Mouse (Mus musculus) urinary bladder, postnatal 10 days (tissue): ENCODE results near the gene Plppr3.

ENCODE experiments used
- DNase-seq: peaks from one replicate; pipeline ENCODE4 v3.0.0; 2022; ENCODE audit warnings: low spot score

The Plppr3 gene

DNA sequence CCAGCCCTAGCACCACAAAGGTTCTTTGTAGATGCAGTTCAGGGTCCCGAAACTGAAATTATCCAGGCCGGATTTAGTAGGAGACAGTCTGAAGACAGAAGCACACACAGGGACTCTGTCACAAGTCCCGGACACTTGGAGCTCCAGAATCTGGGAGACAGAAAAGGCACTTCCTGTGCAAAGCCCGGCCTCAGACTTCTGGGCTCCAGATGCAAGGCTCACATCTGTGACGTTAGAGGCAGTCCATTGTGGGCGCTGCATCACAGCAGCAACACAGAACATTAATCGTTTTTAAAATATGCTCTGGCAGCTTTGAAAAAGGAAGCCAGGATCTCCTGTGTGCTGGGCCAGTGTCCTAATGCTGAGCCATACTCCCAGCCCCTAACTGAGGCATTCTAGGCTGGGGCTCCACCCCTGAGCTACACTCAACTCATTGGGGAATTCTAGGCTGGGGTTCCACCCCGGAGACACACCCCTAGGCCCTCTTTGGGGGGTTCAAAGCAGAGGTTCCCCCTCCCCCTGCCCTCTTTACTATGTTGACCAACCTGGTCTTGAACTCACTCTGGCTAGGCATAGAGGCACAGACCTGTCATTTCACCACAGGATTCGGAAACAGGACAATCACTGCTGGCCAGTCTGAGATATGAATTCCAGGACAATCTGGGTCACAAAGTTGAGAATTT, 22.2 kb downstream of the Plppr3 start:
- DNase-seq: no peak

DNA sequence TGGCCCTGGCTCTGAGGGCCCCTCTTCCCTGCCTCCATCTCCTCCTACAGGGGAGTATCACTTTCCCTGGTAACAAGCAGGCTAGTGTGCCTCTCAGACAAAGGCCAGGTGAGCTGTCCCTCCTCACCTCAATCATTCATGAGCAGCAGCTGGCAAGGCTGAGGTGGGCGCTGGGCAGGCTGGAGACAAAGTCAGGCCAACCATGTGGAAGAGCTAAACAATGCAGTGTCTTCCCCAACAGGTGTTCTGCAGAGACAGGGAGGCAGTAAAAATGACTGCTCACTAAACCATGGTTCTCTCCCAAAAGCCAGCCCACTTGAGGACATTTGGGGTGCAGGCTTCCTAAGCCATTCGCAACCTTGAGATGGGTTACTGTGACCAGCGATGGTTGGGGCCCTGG, 22.8 kb downstream of the Plppr3 start:
- DNase-seq: no peak

DNA sequence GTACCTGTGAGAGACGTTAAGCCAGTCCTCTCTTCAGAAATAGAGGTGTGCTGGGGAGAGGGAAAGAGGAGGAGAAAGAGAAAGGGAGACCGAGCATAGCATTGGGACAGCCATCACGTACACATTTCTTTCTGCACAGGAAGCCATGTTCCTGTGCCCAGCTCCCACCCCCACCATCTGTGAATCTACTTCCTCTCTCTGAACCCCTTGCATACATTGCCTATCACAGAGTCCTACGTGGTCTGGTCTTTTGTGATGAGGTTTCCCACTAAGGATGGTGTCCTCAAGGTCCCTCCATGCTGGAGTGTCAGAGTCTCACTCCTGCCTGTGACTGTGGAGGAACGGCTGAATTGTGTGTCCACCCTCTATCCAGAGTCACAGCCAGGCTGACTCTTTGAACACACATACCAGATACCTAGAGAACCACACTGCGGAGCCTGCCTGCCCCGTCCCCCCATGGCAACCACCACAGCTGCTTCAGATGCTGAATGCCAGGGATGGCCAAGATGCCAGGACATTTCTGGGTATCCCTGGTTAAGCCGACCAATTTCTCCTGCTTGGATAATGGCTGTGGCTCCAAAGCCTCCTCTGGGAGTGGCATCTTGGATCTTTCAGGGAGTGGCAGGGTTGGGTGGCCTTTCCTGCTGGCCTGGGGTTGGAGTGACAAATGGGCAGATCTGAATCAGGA, 24.3 kb downstream of the Plppr3 start:
- no peak for DNase-seq

DNA sequence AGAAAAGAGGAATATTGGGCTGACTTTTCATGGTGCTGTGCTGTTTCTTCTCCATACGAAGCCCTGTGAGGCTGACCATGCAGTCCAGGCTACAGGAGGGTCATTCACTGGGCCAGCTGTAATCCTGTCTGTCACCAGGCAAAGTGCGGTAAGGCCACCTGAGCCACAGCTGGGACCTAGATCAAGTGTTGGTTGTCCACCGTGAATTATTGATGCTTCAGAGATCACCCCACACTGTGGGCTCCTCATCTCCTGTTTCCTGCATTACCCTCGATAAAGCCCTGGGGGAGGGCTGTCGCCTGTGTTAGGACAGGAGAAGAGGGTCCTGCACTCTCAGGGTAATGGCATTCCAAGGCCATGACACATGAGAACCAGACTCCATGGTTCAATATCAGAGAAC, 27.9 kb downstream of the Plppr3 start:
- DNase-seq: no peak

DNA sequence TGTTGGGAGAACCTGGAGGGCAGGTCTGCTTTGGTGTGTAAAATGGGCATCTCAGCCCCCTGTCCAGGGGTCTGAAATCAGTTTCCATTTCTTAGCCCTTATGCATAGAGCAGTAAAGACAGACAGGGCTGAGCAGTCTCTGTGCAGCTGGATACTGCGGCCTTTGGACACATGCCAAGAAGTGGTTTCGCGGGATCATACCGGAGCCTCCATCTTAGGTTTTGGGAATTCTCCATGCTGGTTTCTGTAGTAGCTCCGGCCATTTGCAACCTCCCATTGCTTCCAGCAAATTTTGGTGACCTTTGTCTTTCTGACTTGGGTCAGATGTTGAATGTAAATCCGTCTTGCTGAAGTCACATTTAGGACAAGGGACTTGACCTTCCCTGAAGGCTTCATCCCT, 31.0 kb downstream of the Plppr3 start:
- DNase-seq: no peak

DNA sequence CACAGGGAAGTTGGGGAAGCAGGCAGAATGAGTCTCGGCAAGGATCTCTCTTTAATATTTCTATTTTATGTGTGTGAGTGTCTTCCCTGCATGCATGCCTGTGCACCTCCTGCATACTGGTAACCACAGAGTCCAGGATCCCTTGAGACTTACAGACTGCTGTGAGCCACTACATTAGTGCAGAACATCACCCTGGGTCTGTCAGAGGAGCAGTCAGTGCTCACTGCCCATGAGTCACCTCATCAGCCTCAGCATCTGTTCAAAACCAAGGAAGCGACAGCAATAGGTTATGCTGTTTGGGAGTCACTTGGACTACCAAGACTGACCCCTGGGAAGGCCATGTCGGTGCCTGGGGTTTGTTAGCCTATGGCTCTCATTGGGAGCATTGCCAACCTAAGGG, 32.1 kb downstream of the Plppr3 start:
- DNase-seq: no peak

DNA sequence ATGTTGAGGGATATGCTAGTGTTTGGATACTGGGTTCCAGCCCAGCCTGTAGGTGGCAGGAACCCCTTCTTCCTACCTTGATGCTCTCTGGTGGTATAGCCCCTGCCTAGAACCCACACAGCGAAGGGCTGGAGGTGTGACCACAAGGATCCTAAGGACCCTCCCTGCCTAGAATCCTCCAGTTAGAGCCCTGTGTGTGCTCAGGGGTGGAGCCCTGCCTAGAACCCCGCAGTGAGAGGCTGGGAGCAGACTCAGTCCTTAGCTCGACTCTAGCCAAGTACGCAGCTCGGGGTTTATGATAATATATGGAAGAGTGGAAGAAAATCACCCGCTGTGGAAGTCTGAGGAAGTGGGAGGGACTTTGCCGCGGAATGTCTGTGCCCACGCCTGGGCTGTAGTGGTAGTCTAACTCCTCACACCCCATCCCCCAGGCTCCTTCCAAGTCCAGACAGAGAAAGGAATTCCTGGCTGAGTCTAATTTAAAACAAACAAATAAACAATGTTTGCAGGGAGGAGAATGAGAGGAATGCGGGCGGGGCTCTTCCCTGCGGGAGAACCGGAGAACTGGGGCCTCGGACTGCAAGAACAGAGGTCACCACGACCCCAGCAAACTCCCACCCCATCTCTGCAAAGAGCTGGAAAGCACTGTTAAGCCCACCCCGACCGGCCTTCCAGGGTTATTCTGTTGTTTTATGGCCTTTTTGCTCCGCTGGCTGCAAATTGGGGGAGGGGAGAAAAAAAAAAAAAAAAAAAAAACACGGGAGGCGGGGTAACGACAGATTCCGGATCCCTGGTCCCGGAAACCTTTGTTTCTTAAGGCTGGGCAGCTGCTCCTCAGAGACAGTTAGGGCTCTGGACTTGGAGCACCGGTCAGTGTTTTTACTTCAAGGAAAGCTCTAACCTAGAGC, 33.5 kb downstream of the Plppr3 start:
- no peak for DNase-seq

DNA sequence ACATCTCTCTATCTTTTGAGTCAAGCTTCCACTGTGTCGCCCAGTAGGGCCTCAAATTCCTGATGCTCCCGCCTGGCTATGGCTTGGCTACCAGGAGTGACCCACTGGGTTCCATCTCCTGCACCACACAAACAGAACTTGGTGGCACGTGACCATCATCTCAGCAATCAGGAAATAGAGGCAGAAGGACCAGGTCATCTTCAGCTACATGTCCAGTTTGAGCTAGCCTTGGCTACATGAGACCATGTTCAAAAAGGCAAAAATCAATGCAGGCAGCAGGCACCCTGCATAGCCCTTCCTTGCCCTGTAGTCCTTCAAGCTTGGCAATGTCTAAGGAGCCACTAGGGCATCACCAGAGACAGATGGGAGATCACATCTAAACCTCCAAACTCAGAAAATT, 34.3 kb downstream of the Plppr3 start:
- DNase-seq: no peak

DNA sequence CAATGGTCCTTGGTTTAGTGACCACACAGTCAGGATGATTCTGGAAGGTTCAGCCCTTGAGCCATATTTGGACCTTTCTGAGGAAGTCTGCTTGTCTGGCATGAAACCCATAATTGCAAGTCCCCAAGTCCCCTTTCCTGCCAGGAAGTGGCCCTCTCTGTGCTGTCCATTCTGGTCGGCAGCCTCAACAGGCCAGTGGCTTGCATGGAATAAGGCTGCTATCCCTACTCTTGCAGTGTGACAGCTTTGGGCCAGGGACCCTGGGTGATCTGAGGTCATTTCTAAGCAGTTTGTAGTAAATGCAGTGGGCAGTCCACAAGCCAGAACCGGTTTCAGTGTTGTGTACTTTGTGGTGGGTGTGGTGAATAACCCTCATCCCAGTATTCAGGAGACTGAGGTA, 36.3 kb downstream of the Plppr3 start:
- no peak for DNase-seq

DNA sequence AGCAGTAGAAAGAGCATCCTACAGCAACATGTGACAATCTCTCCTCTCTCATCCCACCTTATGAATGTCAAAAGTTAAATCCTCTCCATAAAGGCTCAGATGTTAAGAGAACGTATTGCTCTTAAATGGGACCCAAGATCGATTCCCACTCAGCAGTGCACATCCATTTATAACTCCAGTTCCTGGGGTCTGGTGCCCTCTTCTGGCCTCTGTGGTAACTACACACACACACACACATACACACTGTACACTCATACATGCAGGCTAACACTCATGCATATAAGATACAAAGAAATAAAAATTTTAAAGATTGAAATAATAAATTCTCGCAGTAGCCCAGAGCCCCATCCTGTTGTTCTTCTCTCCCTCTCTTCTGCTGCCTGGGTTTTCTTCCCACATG, 37.5 kb downstream of the Plppr3 start:
- no peak for DNase-seq

DNA sequence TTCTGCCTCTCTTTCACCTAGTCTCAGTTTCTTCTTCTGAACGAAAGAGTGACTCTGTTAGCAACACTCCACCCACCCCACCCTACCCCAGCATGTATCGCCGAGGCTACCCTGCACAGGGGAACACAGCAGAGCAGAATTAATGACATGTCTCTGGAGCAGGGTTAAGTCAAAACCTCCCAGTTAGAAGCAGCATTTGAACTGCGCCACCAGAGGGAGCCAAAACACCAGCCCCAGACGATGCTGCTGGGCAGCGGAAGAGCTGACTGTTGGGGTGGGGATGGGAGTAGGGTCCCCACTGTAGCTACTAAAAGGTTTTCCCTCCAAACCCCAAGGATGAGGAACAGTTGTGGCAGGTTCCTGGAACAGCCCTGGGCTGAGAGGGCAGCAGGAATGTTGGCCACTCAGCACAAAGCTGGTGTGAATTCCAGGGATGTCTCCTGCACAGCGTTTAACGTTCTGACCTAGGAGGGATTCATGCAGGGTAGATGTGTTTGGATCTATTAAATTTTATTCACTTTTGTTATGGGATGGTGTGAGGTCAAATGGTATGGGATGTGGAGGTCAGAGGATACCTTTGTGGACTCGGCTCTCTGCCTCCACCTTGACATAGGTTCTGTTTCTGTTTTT, 39.5 kb downstream of the Plppr3 start:
- DNase-seq: no peak

DNA sequence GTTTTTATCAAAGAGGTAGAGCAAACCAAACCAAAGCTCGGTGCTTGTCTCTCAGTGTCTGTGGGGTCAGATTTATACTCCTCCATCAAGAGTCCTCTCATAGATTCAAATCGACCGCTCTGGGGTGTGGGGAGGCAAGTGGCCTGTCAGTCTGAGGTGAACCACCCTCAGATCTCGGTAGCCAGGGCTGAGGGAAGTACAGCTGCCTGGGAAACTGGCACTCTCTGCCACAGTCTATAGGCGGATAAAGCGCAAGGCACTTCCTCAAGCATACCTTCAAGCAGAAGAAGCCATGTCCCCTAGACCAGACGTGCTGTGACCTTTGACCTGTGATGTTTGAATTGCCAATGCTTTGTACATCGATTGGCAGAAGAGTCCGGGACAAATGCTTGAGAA, 41.6 kb downstream of the Plppr3 start:
- no peak for DNase-seq

DNA sequence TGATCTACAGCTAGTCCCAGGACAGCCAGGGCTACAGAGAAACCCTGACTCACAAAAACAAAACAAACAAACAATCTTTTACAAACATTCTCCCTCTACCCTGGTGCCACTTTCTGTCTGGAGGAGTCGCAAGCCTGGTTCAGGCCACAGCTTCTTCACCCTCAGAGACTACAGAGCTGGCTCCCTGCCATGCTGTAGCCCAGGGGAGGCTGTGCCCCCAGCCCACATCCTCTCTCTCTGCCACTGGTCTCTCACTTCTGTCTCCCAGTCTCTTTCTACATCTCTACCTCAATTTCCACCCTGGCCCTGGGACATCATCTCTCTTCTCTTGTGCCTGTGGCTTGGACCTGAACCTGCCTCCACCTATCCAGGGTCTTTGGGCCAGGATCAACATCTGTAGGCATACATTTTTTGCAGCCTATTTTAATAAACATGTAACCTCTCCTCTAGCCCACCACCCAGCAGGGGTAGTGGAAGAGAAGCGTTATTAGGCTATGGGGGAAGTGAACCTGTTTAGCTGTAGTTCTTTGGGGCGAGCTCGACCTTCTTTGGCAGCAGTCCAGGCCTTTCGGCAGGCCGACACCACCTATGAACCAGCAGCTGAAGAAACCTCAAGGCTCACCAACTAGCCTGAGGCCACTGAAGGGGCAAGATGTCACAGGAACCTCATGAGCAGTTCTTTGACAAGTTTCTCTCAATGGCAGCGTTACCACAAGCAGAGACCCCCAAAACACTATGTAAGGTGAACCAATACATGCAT, 42.2 kb downstream of the Plppr3 start:
- DNase-seq: no peak

DNA sequence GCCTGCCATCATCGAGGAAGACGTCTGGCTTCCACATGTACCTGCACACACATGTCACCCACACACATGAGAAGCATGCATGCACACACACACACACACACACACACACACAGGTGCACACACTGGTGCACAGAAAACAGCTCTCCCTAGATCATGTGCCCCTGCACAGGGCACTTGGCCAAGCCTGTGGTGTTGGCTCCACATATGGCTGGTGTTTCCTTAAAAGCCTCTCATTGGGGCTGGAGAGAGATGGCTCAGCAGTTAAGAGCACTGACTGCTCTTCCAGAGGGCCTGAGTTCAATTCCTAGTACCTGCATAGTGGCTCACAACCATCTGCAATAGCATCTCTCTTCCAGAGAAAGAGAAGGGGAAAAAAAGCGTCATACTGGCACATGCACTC, 42.9 kb downstream of the Plppr3 start:
- DNase-seq: no peak

DNA sequence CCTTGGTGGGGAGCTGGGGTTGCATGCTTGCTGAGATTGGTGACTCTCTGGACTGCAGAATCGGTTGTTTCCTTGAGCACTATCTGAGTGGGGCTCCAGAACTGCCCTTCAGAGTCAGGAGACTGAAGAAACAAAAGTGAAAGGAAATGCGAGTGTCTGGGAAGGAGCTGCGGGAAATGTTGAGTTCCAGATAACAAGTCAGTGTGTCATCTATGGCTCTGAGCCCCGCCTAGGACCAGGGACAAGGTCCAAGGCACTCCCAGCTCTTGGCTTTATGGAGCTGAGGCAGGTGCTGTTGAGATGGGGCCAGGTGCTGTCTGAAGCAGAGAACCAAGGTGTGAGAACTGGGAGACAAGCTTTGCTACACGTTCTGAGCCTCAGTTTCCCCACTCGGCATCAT, 50.0 kb downstream of the Plppr3 start:
- no peak for DNase-seq

DNA sequence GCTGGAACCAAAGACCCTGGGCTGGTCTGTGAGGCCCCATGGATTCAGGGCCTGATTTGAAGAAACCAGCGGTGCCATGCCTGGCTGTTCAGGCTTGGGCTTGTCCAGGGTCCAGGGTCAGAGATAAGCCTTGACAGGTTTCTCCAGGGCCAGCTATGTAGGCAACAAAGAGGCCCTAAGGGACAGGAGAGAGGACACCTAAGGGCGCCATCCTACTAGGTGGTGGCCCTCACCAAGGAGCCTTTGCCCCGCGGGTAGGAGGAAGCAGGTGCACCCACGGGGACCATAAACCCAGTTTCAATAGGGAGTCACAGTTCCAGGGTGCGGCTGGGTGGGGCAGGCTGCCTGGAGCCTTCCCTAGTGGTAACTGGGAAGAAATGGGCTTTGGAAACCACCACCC, 51.4 kb downstream of the Plppr3 start:
- DNase-seq: no peak

DNA sequence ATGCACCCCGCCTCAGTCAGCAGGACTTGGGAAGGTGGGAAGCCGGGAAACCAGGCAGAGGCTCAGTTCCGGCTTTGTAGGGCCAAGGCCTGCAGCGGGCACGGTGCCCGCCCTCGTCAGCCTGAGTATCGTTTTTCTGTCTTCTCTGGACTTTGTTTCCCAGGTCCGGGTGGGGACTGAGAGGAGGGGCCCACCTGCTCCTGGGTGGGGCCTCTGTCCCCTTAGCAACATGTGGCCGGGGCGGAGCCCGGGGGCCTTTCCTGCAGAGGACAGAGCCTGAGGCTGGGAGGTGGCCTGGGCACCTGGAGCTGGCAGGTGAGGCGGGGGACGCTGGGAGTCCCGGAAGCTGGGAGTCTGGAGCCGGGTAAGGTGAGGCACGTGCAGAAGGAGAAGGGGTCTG, 52.1 kb downstream of the Plppr3 start:
- DNase-seq: no peak

DNA sequence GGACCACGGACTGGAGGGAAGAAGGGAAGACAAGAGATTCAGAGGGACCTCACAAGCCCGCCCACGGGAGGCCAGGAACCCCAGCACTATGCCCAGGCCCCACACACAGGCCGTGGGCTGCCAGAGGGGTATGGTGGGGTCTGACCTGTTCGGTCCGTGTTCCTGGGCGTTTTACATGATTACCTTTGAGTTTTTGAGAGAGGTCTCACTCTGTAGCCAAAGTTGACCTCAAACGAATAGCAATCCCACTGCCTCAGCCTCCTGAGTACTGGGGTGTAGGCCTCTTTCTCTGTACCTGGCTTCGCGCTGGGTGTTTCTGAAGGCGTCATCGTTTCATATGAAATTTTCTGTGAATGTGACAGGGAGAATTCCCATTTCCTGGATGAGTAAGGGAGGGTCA, 52.7 kb downstream of the Plppr3 start:
- no peak for DNase-seq

DNA sequence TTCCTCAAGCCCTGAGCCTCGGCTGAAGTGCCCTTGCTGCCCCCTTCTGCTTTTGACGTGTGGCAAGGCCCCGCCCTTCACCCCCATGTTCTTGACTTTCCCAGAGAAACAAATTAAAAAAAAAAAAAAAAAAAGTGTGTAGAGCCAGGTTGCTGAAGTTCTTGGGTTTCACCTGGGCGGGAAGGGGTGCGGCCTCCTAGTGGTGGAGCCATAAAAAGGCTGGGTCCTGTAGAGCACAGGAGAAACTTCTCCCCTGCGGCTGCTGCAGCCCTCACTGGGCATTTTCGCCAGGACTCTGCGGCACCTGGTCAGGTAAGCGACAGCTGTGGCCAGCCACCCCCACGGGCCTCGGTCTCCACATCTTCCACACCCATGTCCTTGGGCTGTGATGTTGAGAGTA, 53.7 kb downstream of the Plppr3 start, which contains the start of gene Misp:
Gene Misp, plus strand, starts transcription at position 208 of the 400 bp plus-strand sequence.
- DNase-seq: no peak

DNA sequence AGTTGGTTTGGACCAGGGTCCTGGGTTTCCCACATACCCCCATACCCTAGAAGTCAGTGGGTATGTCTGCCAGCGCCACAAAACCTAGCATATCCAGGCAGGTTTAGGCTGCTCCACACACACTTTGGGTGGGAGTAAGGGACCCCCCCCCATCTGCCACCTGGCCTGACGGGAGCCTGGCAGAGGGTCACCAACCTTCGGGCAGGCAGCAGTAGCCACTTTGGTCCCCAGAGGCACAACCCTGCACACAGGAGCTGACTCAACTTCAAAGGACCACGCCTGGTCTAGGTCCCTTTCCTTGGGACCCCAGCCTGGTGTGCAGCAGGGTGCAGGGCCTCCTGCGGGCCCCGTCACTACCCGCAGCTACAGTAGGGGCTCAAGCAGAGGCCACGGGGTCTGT, 54.2 kb downstream of the Plppr3 start:
- no peak for DNase-seq

DNA sequence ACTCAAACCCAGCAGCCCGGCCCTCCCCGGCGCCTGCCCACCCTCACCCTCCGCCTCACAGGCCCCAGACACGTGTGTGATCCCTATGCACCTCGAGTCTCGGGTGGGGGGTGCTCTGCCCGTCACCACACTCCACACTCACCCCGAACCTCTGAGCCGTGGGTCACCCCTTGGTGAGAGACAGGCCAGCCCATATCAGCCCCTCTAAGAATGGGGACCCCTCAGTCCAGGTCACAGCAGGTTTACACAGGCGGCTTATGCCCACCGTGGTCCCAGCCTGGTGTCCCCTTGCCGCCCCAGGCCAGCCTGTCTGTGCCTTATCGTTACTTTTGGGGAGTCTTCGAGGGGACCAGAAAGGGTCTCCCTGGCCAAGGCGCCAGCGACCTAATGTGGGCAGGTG, 54.8 kb downstream of the Plppr3 start:
- no peak for DNase-seq

DNA sequence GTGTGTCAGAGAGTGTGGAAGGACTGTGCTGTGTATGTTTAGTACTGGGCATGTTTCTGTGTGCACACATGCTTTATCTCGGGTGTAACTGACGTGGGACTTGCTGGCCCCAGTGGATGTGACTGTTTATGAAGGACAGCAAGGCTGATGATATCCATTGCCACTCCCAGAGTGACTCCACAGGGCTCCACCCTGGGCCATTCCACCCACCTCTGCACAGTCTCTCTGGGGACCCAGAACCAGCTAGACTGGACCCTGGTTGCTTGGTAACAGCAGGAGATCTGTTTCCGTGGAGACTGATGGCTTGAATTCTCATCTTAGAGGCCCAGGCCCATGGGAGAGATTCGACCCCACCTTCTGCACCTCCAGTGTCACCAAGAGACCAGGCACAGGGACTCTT, 56.2 kb downstream of the Plppr3 start:
- DNase-seq: no peak
